Mouse (Mus musculus) G1E (cell line): ENCODE measurements around the gene Rbms3. TPM values are rescaled to one million over a fixed set of nuclear protein-coding genes. Genes with fewer than 3 reads are reported as not detected.

Experiments
- ATAC-seq: 2 replicates; pipeline ENCODE4 v1.8.0; 2016; ENCODE audit warnings: mild to moderate bottlenecking; ENCODE audit not compliant: insufficient number of reproducible peaks, poor library complexity, low FRiP score, severe bottlenecking; ENCODE audit errors: extremely low read depth
- DNase-seq: peaks from one replicate; pipeline ENCODE4 v3.0.0; 2012; ENCODE audit warnings: low spot score
- H3K27me3 ChIP-seq: 2 replicates; pipeline ENCODE4 v1.6.1; 2012; ENCODE audit warnings: mild to moderate bottlenecking, low read length, inconsistent platforms; ENCODE audit not compliant: insufficient read depth
- H3K36me3 ChIP-seq: replicated peaks from 2 replicates; pipeline ENCODE3; 2012; ENCODE audit warnings: mild to moderate bottlenecking, inconsistent platforms
- H3K4me1 ChIP-seq: 2 replicates; pipeline ENCODE4 v1.6.1; 2012; ENCODE audit warnings: low read depth, low read length, inconsistent platforms, mixed read lengths; ENCODE audit not compliant: insufficient read depth
- H3K4me3 ChIP-seq: 2 replicates; pipeline ENCODE4 v1.5.1; 2012; ENCODE audit warnings: low read depth, mild to moderate bottlenecking, inconsistent platforms, low read length, moderate library complexity, mixed read lengths
- H3K9me3 ChIP-seq: replicated peaks from 2 replicates; pipeline ENCODE4 v1.6.1; 2012; ENCODE audit warnings: inconsistent platforms
- CTCF ChIP-seq: IDR thresholded peaks from 2 replicates; pipeline ENCODE4 v1.5.1; 2012; ENCODE audit warnings: low read depth, low read length, inconsistent platforms, mixed read lengths
- GATA1 ChIP-seq: IDR thresholded peaks from 2 replicates; pipeline ENCODE4 v1.6.1; 2012; ENCODE audit warnings: borderline replicate concordance, low read length, inconsistent platforms, mixed read lengths
- GATA2 ChIP-seq: IDR thresholded peaks from 2 replicates; pipeline ENCODE4 v1.6.1; 2012; ENCODE audit warnings: low read depth, low read length, inconsistent platforms, borderline replicate concordance
- POLR2AphosphoS5 ChIP-seq: IDR thresholded peaks from 2 replicates; pipeline ENCODE4 v1.6.1; 2012; ENCODE audit warnings: low read depth, low read length, inconsistent platforms; ENCODE audit not compliant: insufficient replicate concordance
- TAL1 ChIP-seq: conservative IDR thresholded peaks from 2 replicates; pipeline ENCODE4 v1.6.1; 2012; ENCODE audit warnings: low read depth, low read length, inconsistent platforms, mixed read lengths
- polyA plus RNA-seq: library from polyadenylated mRNA; stranded (reverse); fragments of >175 nt; gene quantifications from 2 replicates; pipeline ENCODE4 v1.2.3, GENCODE M21; 2012
- total RNA-seq, 2 experiments: library from RNA; stranded (forward) in 1 of 2; stranded (reverse) in 1 of 2; fragments of 200-1000 nt in 1 of 2; fragments of >200 nt in 1 of 2; fragmentation: Nextera tagmentation in 1 of 2; gene quantifications; 2 replicates each; pipeline ENCODE4 v1.2.3; 2014 to 2017

Gene Rbms3
- total and polyA plus RNA-seq, 3 experiments = 0.16 TPM; not detected in 2

GRCm38 (mm10) chr9:117583638-117584037, 46.1 kb downstream of the Rbms3 start:
- Histone ChIP-seq H3K4me3 (no peak overlapping the region), H3K9me3 (peaks cover 25% of the 10 kb centered on the region), H3K27me3 (no peaks in the 10 kb centered on the region), H3K4me1 (no peaks in the 10 kb centered on the region), H3K36me3 (no peaks in the 10 kb centered on the region)
- DNase-seq (no peak), ATAC-seq (no peak)
- TF ChIP-seq TAL1 (no peak), GATA2 (no peak), CTCF (no peak), GATA1 (no peak), POLR2AphosphoS5 (no peak)

- Histone ChIP-seq H3K36me3 (no peaks in the 10 kb centered on the region), H3K4me1 (no peaks in the 10 kb centered on the region), H3K4me3 (no peak overlapping the region), H3K27me3 (no peaks in the 10 kb centered on the region), H3K9me3 (peaks cover 25% of the 10 kb centered on the region)
- no peak for ATAC-seq
- no peak for DNase-seq
- TF ChIP-seq TAL1 (no peak), GATA1 (no peak), CTCF (no peak), POLR2AphosphoS5 (no peak), GATA2 (no peak)
These were observed 47.1 kb downstream of the Rbms3 start for GRCm38 (mm10) chr9:117582591-117582990.

- Histone ChIP-seq H3K4me1 (no peaks in the 10 kb centered on the region), H3K27me3 (no peaks in the 10 kb centered on the region), H3K4me3 (no peak overlapping the region), H3K36me3 (no peaks in the 10 kb centered on the region), H3K9me3 (peaks cover 48% of the 10 kb centered on the region)
- ATAC-seq = no peak
- no peak for DNase-seq
- no peak for TF ChIP-seq POLR2AphosphoS5
These were observed 58.4 kb downstream of the Rbms3 start for GRCm38 (mm10) chr9:117571186-117571855.

- H3K27me3 ChIP-seq = no peaks in the 10 kb centered on the region
- H3K9me3 ChIP-seq = peaks cover 46% of the 10 kb centered on the region
- H3K36me3 ChIP-seq = no peaks in the 10 kb centered on the region
- H3K4me1 ChIP-seq = no peaks in the 10 kb centered on the region
- no peak for DNase-seq
- H3K4me3 ChIP-seq = no peak overlapping the region
- TF ChIP-seq GATA2 = no peak
- no peak for TF ChIP-seq GATA1
- no peak for TF ChIP-seq TAL1
- no peak for TF ChIP-seq POLR2AphosphoS5
- no peak for TF ChIP-seq CTCF
- no peak for ATAC-seq
These were observed 59.4 kb downstream of the Rbms3 start for GRCm38 (mm10) chr9:117570240-117570821.

- ATAC-seq (no peak), DNase-seq (no peak)
- H3K4me3 ChIP-seq = no peak overlapping the region
- H3K36me3 ChIP-seq = no peaks in the 10 kb centered on the region
- no peaks in the 10 kb centered on the region for H3K4me1 ChIP-seq
- no peak for TF ChIP-seq TAL1
- no peak for TF ChIP-seq GATA2
- no peak for TF ChIP-seq CTCF
- TF ChIP-seq GATA1 = no peak
- no peak for TF ChIP-seq POLR2AphosphoS5
- peaks cover 60% of the 10 kb centered on the region for H3K9me3 ChIP-seq
- no peaks in the 10 kb centered on the region for H3K27me3 ChIP-seq
These were observed 63.4 kb downstream of the Rbms3 start for GRCm38 (mm10) chr9:117566293-117566692.

GRCm38 (mm10) chr9:117558562-117558961, 71.2 kb downstream of the Rbms3 start:
- no peak for DNase-seq
- Histone ChIP-seq H3K4me1 (no peaks in the 10 kb centered on the region), H3K9me3 (peaks cover 44% of the 10 kb centered on the region), H3K27me3 (no peaks in the 10 kb centered on the region), H3K36me3 (no peaks in the 10 kb centered on the region), H3K4me3 (no peak overlapping the region)
- no peak for ATAC-seq
- no peak for TF ChIP-seq GATA1
- TF ChIP-seq TAL1 = no peak
- TF ChIP-seq GATA2 = no peak
- TF ChIP-seq POLR2AphosphoS5 = no peak
- TF ChIP-seq CTCF = no peak

GRCm38 (mm10) chr9:117554356-117554755, 75.4 kb downstream of the Rbms3 start:
- H3K4me1 ChIP-seq = no peaks in the 10 kb centered on the region
- H3K4me3 ChIP-seq = no peak overlapping the region
- no peaks in the 10 kb centered on the region for H3K36me3 ChIP-seq
- no peak for ATAC-seq
- peaks cover 49% of the 10 kb centered on the region for H3K9me3 ChIP-seq
- H3K27me3 ChIP-seq = no peaks in the 10 kb centered on the region
- DNase-seq = no peak
- TF ChIP-seq CTCF = no peak
- TF ChIP-seq GATA1 = no peak
- TF ChIP-seq GATA2 = no peak
